Mouse (Mus musculus) right cerebral cortex, adult 18-20 months (tissue): ENCODE measurements around the gene Scfd2.

Experiments
- DNase-seq: peaks from one replicate; pipeline ENCODE4 v3.0.0; 2022; ENCODE audit warnings: mixed read lengths

The Scfd2 gene

DNA sequence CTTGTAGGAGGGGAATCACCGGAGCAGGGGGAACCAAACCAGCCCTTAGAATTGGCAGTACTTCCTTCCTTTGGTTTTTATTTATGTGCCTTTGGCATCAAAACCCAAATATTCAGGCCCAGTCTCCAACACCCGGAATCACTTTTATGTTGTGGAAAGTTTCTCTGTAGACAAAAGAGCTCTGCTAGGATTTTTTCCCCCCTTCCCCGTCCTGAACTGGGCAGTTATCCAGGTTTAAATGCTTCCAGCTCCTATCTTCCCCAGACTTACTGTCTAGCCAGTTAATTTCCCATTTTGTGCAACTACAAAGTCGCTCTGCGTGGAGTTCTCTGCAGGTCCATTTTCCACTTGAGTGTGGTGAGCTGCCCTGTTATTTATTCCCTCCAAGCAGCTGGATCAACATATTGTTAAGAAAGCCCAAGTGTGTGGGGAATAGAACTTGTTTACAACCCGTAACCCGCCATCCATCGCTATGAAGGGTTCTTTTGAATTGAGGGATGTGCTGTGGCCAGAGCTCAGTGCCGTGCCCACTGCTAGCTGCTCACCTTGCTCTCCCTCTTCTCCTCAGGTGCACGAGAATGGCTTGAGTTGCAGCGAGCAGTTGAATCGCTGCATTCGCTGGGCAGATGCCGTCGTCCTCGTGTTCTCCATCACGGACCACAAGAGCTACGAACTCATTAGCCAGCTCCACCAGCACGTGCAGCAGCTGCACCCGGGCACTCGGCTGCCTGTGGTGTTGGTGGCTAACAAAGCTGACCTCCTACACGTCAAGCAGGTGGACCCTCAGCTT, 333.8 kb downstream of the Scfd2 start:
- DNase-seq: no peak

GRCm38 (mm10) chr5:74196307-74196618, 335.3 kb downstream of the Scfd2 start:
- DNase-seq: no peak

GRCm38 (mm10) chr5:74195614-74196306, 335.8 kb downstream of the Scfd2 start:
- DNase-seq: no peak

GRCm38 (mm10) chr5:74194841-74195613, 336.5 kb downstream of the Scfd2 start, which contains the start of gene Rasl11b:
Gene Rasl11b, plus strand, starts transcription at chr5:74195286.
- peak; percentile 96 for DNase-seq

DNA sequence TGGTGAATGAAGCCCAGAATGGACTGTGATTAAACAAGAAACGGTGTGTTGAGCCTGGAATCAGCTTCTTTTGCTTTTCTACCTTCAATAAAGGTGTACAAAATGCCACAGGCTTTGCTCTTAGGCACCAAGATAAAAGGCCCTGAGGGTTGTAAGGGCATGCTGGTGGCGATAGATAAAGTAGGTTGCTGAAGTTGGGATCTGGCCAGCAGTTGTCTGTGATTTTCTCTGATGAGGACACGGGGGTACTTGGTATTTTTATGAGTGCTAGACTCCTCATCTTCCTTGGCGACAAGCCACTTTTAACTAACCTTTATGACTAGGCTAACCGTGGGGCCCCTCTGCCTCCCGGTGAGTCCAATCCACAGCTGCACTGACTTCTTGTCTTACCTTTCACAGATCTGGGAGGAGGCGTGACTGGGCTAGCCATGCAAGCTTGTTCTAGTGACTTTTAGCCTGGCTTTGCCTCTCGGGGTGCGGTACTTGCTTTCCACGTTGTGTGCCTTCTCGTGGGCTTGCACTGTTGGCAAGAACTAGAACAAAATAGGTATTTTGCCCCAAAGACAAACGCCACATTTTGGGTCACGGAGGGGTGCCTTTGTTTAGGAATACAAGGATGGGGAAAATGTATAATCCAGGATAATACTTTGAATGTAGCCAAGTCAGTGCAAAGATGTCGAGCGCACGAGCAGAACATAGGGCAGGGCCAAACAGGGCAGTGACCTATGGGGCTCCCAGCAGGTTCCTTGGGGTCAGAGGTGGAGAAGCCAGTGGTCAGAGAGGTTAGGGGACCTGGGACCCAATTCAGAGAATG, 337.3 kb downstream of the Scfd2 start:
- no peak for DNase-seq

GRCm38 (mm10) chr5:74193626-74194025, 337.9 kb downstream of the Scfd2 start:
- DNase-seq: no peak

DNA sequence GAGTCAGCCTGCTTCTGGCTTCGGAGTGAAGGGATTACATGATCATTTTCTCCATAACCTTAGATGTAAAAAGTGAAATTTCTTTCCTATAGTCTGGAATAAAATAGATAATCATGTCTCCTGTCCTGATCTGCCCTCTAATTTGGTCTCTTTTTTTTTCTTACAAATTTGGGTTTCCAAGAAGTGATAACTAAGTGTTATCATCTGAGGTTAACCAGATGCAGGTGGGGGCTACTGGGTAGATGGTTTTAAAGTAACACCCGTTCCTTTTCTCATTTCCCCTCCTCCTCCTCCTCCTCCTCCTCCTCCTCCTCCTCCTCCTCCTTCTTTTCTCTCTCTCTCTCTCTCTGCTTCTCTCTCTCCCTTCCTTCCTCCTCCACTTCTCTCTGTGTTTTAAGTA, 338.6 kb downstream of the Scfd2 start:
- DNase-seq: no peak

- DNase-seq: no peak
Observed at GRCm38 (mm10) chr5:74190911-74191310, 340.6 kb downstream of the Scfd2 start.

DNA sequence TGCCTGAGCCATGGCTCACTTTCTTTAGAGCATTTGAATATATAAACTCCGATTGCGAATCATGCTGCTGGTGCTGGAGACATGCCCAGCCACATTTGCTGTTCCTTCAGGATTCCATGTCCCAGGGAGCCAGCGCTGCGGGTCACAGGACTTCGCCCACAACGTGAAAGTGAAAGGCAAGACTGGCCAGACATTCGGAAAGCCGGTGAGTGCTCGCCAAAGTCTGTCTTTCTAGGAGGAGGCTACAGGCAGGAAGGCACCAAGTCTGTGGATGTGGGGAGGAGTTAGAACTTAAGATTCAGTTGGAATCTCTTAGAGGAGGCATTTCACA, 341.4 kb downstream of the Scfd2 start:
- no peak for DNase-seq

DNA sequence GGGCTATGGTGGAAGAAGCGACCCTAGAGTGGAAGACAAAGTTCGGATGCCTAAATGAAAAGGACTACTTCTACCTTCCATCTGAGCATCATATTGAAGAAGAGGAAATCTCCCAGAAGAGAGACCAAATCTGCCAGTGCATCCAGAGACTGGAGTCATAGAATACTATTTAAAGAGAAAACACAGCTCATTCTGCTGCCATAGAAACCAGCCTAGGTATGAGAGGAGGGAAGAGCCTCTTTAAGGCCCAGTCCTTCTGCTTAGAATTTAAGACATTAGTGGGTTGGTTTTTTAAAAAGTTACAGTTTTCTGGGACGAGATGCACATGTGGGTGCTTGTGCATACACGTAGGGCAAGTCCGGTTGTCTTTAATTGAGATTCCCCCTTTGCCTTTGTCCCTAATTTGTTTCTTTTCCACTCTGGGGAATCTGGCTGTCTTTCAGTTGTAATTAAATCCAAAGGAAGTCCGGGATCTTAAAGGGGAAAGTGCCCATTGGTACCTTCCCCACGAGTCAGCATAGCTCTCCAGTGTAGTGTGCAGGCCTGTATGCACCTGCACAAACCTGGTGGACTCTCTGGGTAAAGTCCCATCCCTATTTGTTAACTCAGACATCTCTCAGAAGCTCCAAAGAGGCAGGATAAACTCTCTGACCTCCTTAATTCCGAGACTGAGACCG, 341.9 kb downstream of the Scfd2 start:
- DNase-seq: no peak

GRCm38 (mm10) chr5:74188886-74189285, 342.7 kb downstream of the Scfd2 start:
- DNase-seq: no peak

- no peak for DNase-seq
Observed at GRCm38 (mm10) chr5:74188076-74188475, 343.5 kb downstream of the Scfd2 start.

GRCm38 (mm10) chr5:74184607-74185006, 347.0 kb downstream of the Scfd2 start:
- DNase-seq: no peak

DNA sequence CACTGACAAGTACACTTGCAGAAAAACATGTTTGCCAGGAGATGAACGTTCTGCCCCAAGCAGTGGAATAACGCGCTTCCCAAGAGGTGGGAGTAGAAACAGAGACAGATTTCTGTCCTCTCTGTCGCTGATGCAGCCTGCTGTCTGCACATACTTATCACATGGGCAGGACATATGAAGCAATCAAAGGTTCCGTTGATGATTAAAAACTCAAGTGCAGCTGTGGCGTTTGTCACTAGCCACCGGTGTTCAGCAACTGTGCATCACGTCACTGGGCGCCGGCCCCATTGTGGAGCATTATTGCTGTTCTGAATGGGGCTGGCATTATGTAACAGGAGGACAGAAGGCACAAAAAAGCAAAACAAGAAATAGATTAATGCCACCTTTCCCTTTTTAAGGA, 348.4 kb downstream of the Scfd2 start:
- no peak for DNase-seq

DNA sequence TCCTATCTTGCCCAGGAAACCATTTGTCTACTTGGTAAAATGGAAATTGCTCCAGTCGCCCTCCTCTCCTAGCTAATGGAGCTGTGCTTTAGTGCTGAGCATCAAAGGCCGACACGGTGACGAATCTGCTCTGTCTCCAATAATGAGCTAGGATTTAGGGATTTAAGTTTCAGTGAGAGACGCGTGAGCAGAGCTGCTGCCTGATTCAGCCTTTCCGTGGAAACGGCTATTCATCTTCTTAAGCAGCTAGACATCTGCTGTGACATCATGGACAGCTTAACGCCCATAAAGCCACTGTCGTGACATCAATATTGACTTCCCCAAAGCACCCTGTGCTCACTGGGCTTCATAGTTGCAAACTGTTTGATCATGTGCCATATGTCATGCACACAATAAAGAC, 351.3 kb downstream of the Scfd2 start:
- no peak for DNase-seq

DNA sequence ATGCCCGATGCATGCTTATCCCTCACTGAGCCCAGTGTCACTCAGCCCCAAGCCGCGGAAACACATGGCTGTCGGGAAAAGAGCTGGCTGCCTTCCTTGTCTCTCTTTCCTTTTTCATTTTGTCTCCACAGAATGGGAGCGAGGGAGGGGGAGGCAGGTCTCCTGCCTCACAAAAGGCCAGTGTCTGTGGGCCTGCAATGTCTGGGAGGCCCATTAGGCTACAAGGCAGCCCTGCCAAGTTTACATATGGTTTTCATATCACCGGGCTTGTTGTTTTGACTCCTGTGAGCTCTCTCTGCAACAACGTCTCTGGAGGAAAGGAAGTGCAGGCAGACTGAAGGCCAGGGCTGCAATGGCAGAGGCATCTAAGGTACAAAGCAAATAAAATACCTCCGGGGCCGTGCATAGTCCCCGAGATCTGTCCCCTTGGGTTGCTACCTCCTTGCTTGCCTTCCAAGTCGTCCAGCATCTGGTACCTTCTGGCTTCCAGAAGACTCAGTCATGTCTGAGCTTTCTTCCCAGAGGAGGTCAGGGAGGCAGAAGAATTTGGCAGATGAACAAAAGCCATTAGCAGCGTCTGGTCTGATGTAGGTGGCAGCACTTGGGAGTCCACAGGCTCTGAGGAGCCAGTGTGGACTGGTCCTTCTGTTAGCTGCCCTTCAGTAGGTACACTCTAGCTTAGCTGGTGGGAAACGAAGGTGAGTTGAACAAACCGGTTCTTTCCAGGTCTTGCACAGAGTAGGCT, 355.9 kb downstream of the Scfd2 start:
- DNase-seq: no peak

- DNase-seq: no peak
Observed at GRCm38 (mm10) chr5:74173162-74173844, 358.3 kb downstream of the Scfd2 start.

- no peak for DNase-seq
Observed at GRCm38 (mm10) chr5:74172208-74172607, 359.4 kb downstream of the Scfd2 start.

DNA sequence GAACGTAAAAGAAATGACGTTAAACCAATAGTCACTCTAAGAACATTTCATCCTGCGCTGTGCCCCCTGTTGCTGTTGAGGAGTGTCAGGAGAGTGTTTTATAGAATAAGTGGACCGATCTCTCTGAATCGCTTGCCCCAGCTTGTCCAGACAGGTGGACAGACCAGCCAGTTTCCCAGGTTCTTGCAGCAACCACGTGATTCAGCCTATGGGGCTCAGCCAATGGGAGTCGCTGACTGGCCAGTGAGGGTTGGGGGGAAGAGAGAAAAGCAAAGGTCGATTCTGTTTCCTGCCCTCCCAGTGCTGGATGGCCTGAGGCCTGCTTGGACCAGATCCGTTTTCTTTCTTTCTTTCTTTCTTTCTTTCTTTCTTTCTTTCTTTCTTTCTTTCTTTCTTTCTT, 359.8 kb downstream of the Scfd2 start:
- no peak for DNase-seq

- DNase-seq: no peak
Observed at GRCm38 (mm10) chr5:74168085-74168484, 363.5 kb downstream of the Scfd2 start.

- DNase-seq: no peak
Observed at GRCm38 (mm10) chr5:74166642-74167041, 364.9 kb downstream of the Scfd2 start.
